Mouse (Mus musculus): Measurements from ENCODE around the gene A230072I06Rik.

A230072I06Rik gene

GRCm38 (mm10) chr8:12278663-12279312, at the start of gene A230072I06Rik:
TSS of gene A230072I06Rik (plus strand) at chr8:12278819.
- no peak for DNase-seq (ENCODE audit: low read depth)

- no peak for DNase-seq (ENCODE audit: low read depth)
Measured at GRCm38 (mm10) chr8:12234039-12234438, 44.6 kb upstream of the A230072I06Rik start.

GRCm38 (mm10) chr8:12238775-12239174, 39.8 kb upstream of the A230072I06Rik start:
- DNase-seq (ENCODE audit: low read depth): no peak

GRCm38 (mm10) chr8:12240143-12240542, 38.5 kb upstream of the A230072I06Rik start:
- DNase-seq (ENCODE audit: low read depth): no peak

GRCm38 (mm10) chr8:12243746-12244145, 34.9 kb upstream of the A230072I06Rik start:
- no peak for DNase-seq (ENCODE audit: low read depth)

GRCm38 (mm10) chr8:12259890-12260289, 18.7 kb upstream of the A230072I06Rik start:
- no peak for DNase-seq (ENCODE audit: low read depth)

GRCm38 (mm10) chr8:12260476-12261029, 18.1 kb upstream of the A230072I06Rik start:
- DNase-seq (ENCODE audit: low read depth): no peak

GRCm38 (mm10) chr8:12261556-12261955, 17.1 kb upstream of the A230072I06Rik start:
- DNase-seq (ENCODE audit: low read depth): no peak

GRCm38 (mm10) chr8:12264996-12265395, 13.6 kb upstream of the A230072I06Rik start:
- no peak for DNase-seq (ENCODE audit: low read depth)

- DNase-seq (ENCODE audit: low read depth): no peak
Measured at GRCm38 (mm10) chr8:12267863-12268262, 10.8 kb upstream of the A230072I06Rik start.

GRCm38 (mm10) chr8:12268306-12268829, 10.3 kb upstream of the A230072I06Rik start:
- DNase-seq (ENCODE audit: low read depth): no peak

GRCm38 (mm10) chr8:12279482-12280192, 1.0 kb downstream of the A230072I06Rik start:
- no peak for DNase-seq (ENCODE audit: low read depth)

- no peak for DNase-seq (ENCODE audit: low read depth)
Measured at GRCm38 (mm10) chr8:12282128-12282527, 3.5 kb downstream of the A230072I06Rik start.

- no peak for DNase-seq (ENCODE audit: low read depth)
Measured at GRCm38 (mm10) chr8:12290551-12290950, 11.9 kb downstream of the A230072I06Rik start.

- no peak for DNase-seq (ENCODE audit: low read depth)
Measured at GRCm38 (mm10) chr8:12298326-12298950, 19.8 kb downstream of the A230072I06Rik start.

GRCm38 (mm10) chr8:12301998-12302397, 23.4 kb downstream of the A230072I06Rik start:
- no peak for DNase-seq (ENCODE audit: low read depth)

- DNase-seq (ENCODE audit: low read depth): no peak
Measured at GRCm38 (mm10) chr8:12312975-12313734, 34.5 kb downstream of the A230072I06Rik start.

- DNase-seq (ENCODE audit: low read depth): no peak
Measured at GRCm38 (mm10) chr8:12314258-12314657, 35.6 kb downstream of the A230072I06Rik start.

- no peak for DNase-seq (ENCODE audit: low read depth)
Measured at GRCm38 (mm10) chr8:12315177-12315576, 36.6 kb downstream of the A230072I06Rik start.

- no peak for DNase-seq (ENCODE audit: low read depth)
Measured at GRCm38 (mm10) chr8:12319755-12320455, 41.3 kb downstream of the A230072I06Rik start.

- DNase-seq (ENCODE audit: low read depth): no peak
Measured at GRCm38 (mm10) chr8:12322071-12322470, 43.5 kb downstream of the A230072I06Rik start.
